Mouse (Mus musculus) erythroblast, adult 5-6 weeks (primary cell): ENCODE data around the gene Fmo5. TPM values are rescaled to one million over a fixed set of nuclear protein-coding genes. Genes with fewer than 3 reads are reported as not detected.
A peak's percentile ranks its signal among the peaks of the same experiment; 100 is the strongest.

Experiments
- ATAC-seq: replicated peaks from 2 replicates; pipeline ENCODE4 v1.8.0; 2016; ENCODE audit warnings: moderate number of reproducible peaks, mild to moderate bottlenecking, moderate TSS enrichment, inconsistent platforms; ENCODE audit not compliant: poor library complexity, low FRiP score, severe bottlenecking
- total RNA-seq, 2 experiments: library from RNA; stranded (forward) in 1 of 2; stranded (reverse) in 1 of 2; fragments of 150-400 nt in 1 of 2; fragments of 200-764, 138-1000 nt in 1 of 2; gene quantifications; 2 replicates each; pipeline versions ENCODE4 v1.2.3 to v1.2.4; 2015 to 2017; ENCODE audit warnings: low replicate concordance in 2 of 2

Gene Fmo5
- total RNA-seq, 2 experiments from 2014 or later = 5.0 to 13.6 TPM

DNA sequence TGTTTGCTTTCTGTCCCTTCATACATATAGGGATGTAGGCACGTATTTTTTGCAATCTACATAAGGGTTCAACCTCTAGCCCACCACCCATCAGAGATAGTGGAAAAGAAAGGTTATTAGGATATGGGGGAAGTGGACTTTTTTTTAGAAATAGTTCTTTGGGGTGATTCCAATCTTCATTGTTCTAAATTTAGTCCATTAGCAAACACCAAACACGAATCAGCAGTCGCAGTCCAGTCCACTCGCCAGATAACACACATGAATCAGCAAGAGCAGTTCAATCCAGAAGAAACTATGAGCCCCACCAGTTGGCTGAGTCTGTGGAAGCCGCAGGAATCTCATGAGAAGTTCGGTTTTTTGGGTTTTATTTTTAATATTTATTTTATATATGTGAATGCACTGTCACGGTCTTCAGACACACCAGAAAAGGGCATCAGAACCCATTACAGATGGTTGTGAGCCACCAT lies 46.1 kb downstream of the Fmo5 start, which contains the start of gene Gm17651:
Gene Gm17651, minus strand, starts transcription at position 51 of the 467 bp plus-strand sequence.
- ATAC-seq = no peak

DNA sequence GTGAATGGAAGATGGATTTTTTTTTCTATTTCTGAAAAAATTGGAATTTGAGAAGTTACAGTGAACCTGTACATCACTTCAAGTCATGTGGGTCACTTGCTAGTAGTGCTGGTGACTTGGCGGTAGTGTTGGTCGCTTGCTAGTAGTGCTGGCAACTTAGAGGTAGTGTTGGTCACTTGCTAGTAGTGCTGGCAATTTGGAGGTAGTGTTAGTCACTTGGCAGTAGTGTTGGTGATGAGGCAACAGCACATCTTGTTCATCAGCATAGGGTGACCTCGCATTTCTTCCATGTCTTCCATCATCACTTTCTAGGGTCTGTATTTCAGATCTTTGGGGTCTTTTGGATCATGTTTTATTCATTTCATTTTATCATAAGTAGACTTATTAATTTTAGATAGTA lies 47.5 kb downstream of the Fmo5 start:
- ATAC-seq = no peak

DNA sequence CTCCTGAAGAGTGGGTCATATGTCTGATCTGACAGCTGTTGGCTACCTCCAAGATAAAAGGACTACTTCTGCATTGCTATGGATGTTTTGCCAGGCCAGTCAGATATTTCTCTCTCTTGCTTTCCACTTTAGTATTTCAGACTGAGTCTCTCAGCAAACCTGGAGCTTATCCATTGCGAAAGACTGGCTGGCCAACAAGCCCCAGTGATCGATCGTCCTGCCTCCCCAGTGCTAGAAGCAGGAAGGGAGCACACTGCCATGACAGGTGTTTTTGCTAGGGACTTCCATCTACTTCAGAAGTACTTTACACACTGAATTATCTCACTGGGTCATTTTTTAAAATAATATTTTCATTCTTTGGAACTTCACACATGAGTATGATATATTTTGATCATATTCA lies 49.8 kb downstream of the Fmo5 start:
- no peak for ATAC-seq

DNA sequence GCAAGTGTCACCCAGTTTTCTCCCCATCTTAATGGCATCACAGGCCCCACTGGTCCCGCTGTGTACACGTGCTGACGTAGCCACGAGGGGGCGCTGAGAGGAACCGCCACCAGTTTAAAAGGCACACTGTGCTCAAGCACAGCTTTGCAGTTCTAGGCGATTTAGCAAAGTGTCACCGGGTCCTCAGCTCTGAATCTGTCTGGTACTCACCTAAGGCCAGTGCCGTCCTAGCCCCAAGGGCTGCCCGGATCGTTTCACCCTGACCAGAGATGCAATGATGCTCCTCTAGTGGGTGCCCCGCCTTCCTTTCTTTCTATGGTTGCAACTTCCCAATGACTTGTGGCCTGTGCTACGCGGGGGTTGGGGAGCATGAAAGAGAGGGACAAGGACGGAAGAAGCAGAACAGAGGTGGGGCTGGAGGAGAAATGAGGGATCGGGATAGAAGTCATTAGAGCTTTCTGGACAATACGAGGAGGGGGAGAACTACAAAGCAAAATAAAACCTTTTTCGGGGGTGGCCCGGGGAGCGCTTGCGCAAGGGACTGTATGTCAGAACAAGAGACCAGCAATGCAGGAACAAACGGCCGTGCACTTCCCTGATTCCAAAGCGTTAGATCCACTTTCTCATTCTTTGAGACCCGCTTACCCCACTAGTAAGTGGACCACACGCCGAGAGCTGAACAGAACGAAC lies 52.2 kb downstream of the Fmo5 start:
- ATAC-seq = peak; percentile 87

DNA sequence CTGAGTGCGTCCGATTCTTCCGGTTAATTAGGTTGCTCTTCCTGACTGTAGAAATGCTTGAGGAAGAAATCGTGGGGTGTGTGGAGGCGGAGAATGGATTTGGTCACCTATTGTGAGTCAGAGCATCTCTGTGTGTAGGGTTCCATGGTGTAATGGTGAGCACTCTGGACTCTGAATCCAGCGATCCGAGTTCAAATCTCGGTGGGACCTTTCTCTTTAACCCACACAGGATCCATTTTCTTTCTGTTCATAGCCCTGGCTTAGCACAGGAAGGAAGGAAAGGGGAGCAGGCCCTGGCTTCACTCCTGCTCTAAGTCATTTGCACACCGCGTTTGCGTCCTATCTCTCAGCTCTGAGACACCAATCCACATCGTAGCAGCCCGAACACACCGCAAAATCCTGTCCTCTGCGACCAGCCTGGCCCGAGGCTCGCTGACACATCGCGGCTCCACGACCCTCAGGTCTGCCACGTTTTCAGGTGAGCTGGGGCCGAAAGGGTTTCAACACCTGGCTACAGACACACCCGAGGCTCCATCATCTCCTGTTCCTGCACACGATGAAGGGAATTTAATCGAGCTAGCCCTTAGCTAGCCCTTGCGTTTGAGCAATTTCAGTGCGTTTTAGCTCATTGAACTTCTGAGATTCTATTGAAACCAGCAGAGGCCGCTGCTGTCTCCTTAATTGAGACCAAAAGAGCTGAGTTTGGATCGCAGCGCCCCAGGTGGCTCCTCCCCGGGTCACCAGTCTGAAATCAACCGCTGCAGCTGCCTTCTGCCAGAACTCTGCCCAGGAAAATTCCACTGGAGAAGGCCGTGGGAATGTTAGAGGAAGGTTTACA lies 52.9 kb downstream of the Fmo5 start:
- ATAC-seq = peak; percentile 58; the same call in 1 of the 2 replicates

DNA sequence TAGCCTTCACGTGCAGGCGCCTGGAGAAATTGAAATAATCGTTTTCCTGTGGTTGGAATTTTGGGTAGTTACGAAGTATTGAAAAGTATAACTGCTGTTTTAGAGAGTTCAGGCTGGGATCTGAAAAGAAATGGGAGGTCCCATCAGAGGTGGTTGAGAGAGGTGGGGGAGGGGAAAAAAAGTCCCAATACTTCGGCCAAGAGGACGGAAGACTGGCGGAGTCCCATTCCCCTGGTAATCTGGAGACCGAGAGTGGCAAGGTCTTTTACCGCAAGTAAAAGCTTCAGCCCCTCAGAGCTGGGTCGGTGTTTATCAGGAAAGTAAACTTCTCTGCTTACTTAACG lies 53.5 kb downstream of the Fmo5 start:
- no peak for ATAC-seq

DNA sequence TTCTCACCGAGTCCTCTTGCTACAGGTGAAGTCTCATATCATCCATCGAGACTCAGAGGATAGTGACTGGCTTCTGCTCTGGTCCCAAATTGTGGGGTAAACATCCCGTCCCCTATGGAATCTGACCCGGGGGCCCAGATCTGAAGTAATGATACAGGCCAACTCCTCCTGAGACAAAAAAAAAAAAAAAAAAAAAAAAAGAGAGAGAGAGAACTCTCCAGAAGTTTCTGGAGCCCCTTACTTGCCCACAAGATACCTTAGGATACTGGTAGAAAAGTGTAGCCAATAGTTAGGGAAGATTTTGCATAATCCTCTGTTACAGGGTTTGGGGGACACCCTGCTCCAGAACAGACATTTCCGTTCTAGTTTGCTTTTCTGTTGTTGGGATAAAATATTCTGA lies 54.0 kb downstream of the Fmo5 start:
- no peak for ATAC-seq

DNA sequence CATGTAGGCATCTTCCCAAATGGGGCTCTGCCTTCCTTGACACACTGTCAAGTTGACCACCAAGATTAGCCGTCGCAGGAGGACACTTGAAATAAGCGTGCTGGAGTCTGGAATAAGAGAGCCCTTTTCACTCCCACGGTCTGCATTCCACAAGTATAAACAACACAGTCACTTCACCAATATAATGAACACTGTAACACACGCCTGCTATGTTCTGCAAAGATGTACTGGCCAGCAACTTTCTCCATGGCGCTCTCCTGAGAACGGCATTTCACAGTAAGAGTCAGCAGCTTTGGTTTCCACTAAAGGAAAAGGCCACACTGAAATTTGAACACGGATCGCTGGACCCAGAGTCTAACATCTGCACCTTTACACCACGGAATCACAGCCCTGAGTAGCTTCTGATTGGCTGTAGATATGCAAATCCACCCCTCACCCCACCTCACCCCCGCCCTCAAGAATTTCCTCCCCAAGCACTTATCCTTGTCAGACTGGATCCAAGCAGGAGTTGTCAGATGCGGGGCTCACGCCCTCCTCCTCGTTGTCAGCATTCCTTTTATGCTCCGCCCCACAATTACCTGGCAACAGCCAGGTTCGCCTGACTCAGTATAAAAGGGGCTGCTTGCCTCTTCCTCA lies 55.1 kb downstream of the Fmo5 start:
- no peak for ATAC-seq

DNA sequence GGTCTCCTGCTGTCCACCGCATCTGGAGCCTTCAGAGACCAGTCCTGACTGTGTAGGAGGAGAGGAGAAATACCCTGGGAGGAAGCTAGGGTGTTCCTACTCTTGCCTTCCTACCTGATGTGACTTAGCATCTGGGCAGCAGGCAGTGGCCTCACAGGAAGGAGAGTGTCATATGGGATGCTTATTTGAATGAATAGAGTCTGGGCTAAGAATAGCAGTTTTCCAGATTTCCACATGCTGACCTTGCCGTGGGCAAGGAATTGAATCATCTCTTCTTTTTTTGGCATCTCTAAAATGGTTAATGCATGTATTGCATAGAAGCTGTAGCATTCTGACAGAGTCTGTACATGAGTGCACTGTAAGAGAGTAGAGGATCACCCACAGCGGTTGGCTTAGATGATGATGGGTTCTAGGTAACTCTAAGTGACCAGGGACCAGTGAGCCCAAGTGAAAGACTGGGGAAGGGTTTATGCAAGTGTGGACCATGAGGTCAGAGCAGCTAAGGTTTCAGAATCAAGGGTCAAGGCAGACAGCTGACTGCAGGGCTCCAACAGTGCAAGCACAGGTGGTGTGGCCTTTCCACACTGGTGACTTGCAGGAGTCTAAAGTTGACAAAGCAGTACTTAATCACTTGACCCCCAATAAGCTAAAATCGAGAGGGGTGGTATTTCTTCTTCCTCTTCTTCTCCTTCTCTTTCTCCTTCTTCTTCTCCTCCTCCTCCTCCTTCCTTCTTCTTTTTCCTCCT lies 57.9 kb downstream of the Fmo5 start:
- no peak for ATAC-seq

DNA sequence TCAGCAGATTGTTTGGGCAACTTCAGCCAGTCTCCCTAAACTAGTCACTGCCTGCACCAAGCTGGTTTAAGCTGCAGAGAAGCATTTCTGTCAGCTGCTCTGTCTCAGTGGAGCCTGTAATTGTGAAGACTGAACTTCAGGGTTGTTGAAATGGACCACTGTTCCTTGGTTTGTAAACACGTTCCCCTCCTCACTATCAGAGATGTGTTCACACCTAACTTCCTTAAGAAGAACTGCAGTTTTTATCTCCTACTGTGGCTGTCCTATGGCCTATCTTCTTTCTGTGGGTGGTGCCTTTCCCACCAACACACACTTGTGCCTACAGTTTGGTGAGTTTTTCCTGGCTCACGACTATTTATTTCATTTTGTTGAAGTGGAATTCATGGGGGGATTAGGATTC lies 60.7 kb downstream of the Fmo5 start:
- no peak for ATAC-seq

DNA sequence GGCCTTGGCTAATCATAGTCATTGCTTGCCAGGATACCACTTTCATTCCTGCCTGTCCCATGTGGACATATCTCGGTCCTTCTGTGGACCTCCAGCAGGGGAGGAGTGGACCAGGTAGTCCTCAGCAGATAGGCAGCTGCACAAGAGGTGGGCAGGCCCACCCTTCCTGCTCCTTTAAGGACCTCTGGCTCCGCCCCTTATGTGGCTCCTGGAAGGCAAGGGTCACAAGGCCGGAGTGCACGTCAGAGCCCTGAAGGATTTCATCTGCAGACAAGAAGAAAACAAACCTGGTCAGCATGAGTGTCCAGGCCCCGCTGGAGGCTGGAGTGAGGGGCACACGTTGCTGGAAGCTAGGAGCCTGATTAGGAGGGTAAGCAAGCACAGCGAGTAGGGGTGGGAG lies 62.0 kb downstream of the Fmo5 start:
- no peak for ATAC-seq

DNA sequence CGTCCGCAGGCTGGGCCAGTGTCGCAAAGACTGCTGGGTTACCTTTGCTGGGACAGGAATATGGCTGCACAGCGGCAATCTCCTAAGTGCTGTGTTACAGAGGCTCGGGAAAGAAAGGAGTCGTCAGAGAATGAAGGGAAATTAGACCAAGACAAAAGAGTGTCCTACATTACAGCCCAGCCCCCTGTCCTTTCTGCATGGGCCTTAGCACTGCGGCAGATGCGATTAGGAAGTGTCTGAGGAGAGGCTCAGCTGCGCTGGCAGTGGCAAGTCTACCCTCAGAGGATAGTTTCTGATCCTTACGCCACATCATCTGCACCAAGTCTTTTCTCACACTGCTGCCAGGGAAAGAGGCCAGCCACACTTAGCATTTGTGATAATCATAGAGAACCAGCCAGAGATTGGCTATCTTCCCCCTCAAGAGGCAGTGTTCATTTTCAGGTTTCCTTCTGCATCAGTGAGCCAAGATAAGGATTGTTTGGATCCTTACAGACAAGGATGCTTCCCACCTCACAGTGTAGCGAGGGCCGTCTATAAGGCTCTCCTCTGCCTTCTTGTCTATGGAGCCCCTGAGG lies 62.9 kb downstream of the Fmo5 start:
- ATAC-seq = no peak

DNA sequence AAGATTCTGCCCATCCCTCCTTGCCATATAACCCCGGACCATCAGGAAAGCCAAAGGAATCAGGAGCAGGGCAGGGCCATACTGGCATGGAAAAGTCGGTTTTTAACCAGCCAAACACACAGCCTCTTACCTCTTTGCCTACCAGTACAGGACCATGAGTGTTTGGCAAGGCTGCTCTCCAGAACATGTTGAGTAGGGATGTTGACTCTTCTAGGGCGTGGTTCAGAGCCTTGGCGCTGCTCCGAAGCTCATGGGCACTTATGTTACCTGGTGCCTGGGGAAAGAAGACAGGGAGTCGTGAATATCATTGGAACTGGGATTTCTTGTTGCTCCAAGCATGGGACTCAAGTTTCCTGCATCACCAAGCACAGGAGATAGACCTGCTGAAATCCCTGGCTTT lies 65.2 kb downstream of the Fmo5 start:
- no peak for ATAC-seq

DNA sequence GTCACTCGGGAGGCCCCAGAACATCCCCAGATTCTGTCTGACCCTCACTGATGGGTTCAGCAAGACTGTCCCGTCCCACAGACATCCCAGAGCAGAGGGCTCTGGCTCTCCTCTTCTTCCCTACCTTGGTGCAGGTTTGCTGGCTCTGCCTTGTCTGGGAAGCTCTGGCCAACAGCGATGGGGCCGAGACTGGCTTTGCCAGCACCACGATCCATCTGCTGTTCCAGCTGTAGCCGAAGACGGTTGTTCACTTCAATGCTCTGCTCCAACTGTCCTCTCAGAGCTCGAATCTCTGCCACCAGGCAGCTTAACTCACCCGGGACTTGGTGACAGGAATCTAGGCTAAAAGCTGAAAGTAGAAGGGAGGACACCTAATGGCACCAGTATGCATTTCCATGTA lies 68.3 kb downstream of the Fmo5 start:
- no peak for ATAC-seq

DNA sequence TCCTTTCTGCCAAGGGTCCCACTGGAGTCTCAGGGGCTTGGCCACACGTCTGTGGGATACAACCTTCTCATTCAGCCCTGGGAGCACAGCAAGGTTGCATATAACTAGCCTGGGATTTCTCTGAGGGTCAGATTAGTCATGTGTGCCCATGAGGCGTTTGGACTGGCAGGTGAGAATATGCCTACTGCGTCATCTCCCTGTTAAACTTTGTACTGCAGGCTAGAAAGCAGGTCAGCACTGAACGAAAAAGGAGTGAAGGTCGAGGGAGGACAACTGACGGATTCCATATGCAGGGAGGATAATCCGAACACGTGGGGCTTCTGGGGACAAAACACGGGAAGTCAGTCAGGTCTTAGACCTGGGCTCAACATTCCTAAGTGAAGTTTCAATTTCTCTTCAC lies 68.7 kb downstream of the Fmo5 start:
- ATAC-seq = no peak

DNA sequence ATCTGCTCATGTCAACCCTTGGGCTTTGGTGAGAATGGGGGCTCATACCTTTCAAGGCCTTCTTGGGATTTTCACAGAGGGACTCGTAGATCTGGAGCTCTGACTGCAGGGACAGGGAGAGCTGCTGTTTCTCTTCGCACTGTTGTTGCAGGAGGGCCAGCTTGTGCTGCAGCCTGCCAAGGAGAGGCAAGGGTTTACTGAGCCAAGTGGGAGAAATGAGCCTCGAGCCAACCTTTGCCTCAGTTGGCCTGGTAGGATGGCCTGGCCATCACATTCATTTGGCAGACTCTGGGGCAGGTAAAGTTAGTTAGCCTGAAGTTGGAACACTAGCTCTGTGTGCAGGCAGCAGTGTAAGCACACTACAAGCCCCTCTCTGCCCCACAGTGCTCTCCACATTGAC lies 70.5 kb downstream of the Fmo5 start:
- no peak for ATAC-seq

DNA sequence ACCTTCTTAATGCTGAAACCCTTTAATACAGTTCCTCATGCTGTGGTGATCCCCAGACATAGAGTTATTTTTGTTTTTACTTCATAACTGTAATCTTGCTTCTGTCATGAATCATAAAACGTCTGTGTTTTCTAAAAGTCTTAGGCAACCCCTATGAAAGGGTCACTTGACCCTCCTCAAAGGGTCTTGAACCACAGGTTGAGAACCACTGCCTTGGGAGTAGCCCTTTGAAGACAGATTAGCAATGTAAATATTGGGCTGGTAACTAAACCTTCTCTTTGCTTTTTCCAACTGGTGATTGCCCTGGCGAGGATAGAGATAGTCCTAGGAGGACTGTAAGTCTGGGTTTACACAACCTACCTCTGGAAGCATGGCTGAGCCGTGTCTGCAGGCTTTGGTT lies 72.6 kb downstream of the Fmo5 start:
- no peak for ATAC-seq

DNA sequence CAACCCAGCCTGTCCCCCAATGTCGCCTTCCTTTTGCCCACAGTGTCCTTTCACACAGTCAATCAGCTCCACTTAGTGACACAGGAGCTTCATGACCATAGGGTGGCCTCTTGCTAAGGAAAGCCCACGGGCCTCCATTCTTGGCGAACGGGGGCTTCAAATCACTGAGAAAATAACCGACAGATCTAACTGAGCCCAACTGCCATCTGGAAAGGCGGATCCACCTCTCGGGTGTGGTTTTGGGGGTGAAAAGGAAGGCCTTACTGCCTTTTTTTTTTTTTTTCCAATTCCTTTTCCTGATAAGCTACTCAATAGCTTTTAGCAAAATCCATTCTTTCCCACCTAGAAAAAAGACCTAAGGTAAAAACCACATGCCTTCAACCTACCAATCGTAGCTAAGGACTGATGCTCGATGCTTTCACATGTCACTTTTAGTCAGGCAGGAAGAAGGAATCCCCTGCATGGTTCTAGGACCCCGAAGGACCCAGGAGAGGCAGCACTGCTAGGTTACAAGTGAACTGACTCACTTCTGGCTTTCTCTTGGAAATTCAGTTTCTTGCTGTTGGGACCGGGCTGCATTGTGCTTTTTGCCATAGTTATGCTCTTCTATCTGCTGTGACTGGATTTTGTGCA lies 74.0 kb downstream of the Fmo5 start:
- no peak for ATAC-seq
